Mouse (Mus musculus): ENCODE measurements around the gene Vps16. TPM values are rescaled to one million over a fixed set of nuclear protein-coding genes. Genes with fewer than 3 reads are reported as not detected.

Gene Vps16
- polyA plus RNA-seq, 1 experiment, result 124 TPM

- no peak for TF ChIP-seq POLR2A (IDR thresholded peaks at IDR 0.05; ENCODE audit: borderline replicate concordance, low read depth, low read length)
- TF ChIP-seq CTCF (IDR thresholded peaks at IDR 0.05; ENCODE audit: low read depth, low read length), result no peak
Measured at GRCm38 (mm10) chr2:130438861-130439260, 14.7 kb downstream of the Vps16 start.

GRCm38 (mm10) chr2:130439840-130440480, 15.8 kb downstream of the Vps16 start:
- no peaks in the 10 kb centered on the region for H3K4me1 ChIP-seq (ENCODE audit: control insufficient read depth, insufficient read depth, low read length)
- no peak for TF ChIP-seq POLR2A (IDR thresholded peaks at IDR 0.05; ENCODE audit: borderline replicate concordance, low read depth, low read length)
- TF ChIP-seq CTCF (IDR thresholded peaks at IDR 0.05; ENCODE audit: low read depth, low read length), result no peak
- H3K27ac ChIP-seq (ENCODE audit: insufficient read depth, low read depth, low read length), result no peak overlapping the region
- H3K4me3 ChIP-seq (ENCODE audit: insufficient read depth, low read length), result no peak overlapping the region

More at GRCm38 (mm10) chr2:130438861-130439260, 14.7 kb downstream of the Vps16 start:
- H3K4me3 ChIP-seq (ENCODE audit: insufficient read depth, low read length), result no peak overlapping the region
- no peak overlapping the region for H3K27ac ChIP-seq (ENCODE audit: insufficient read depth, low read depth, low read length)
- no peaks in the 10 kb centered on the region for H3K4me1 ChIP-seq (ENCODE audit: control insufficient read depth, insufficient read depth, low read length)

- Histone ChIP-seq H3K27ac (ENCODE audit: insufficient read depth, low read depth, low read length) (no peak overlapping the region), H3K4me1 (ENCODE audit: control insufficient read depth, insufficient read depth, low read length) (no peaks in the 10 kb centered on the region), H3K4me3 (ENCODE audit: insufficient read depth, low read length) (no peak overlapping the region)
- TF ChIP-seq POLR2A (IDR thresholded peaks at IDR 0.05; ENCODE audit: borderline replicate concordance, low read depth, low read length) (no peak), CTCF (IDR thresholded peaks at IDR 0.05; ENCODE audit: low read depth, low read length) (no peak)
Measured at GRCm38 (mm10) chr2:130442162-130442561, 18.0 kb downstream of the Vps16 start.

- Histone ChIP-seq H3K4me3 (ENCODE audit: insufficient read depth, low read length) (no peak overlapping the region), H3K4me1 (ENCODE audit: control insufficient read depth, insufficient read depth, low read length) (peaks cover 15% of the 10 kb centered on the region), H3K27ac (ENCODE audit: insufficient read depth, low read depth, low read length) (no peak overlapping the region)
- TF ChIP-seq POLR2A (IDR thresholded peaks at IDR 0.05; ENCODE audit: borderline replicate concordance, low read depth, low read length) (no peak), CTCF (IDR thresholded peaks at IDR 0.05; ENCODE audit: low read depth, low read length) (no peak)
Measured at GRCm38 (mm10) chr2:130448449-130448848, 24.3 kb downstream of the Vps16 start.

GRCm38 (mm10) chr2:130449021-130449793, 25.1 kb downstream of the Vps16 start:
- peak overlapping the region; percentile 18 for H3K27ac ChIP-seq (ENCODE audit: insufficient read depth, low read depth, low read length)
- TF ChIP-seq POLR2A (IDR thresholded peaks at IDR 0.05; ENCODE audit: borderline replicate concordance, low read depth, low read length) (no peak), CTCF (IDR thresholded peaks at IDR 0.05; ENCODE audit: low read depth, low read length) (no peak)

GRCm38 (mm10) chr2:130449794-130450433, 25.8 kb downstream of the Vps16 start, which contains the start of gene Ptpra:
TSS of gene Ptpra (plus strand) at chr2:130450278.
- TF ChIP-seq POLR2A (IDR thresholded peaks at IDR 0.05; ENCODE audit: borderline replicate concordance, low read depth, low read length) (no peak), CTCF (IDR thresholded peaks at IDR 0.05; ENCODE audit: low read depth, low read length) (no peak)
- Histone ChIP-seq H3K4me1 (ENCODE audit: control insufficient read depth, insufficient read depth, low read length) (peaks cover 24% of the 10 kb centered on the region), H3K27ac (ENCODE audit: insufficient read depth, low read depth, low read length) (peak within 1 kb of the TSS; percentile 55), H3K4me3 (ENCODE audit: insufficient read depth, low read length) (peak within 1 kb of the TSS; percentile 91)

More at GRCm38 (mm10) chr2:130449021-130449793, 25.1 kb downstream of the Vps16 start:
- peak overlapping the region; percentile 91 for H3K4me3 ChIP-seq (ENCODE audit: insufficient read depth, low read length)
- peaks cover 16% of the 10 kb centered on the region for H3K4me1 ChIP-seq (ENCODE audit: control insufficient read depth, insufficient read depth, low read length)

GRCm38 (mm10) chr2:130450434-130450796, 26.3 kb downstream of the Vps16 start:
- peak overlapping the region; percentile 55 for H3K27ac ChIP-seq (ENCODE audit: insufficient read depth, low read depth, low read length)
- H3K4me1 ChIP-seq (ENCODE audit: control insufficient read depth, insufficient read depth, low read length), result peaks cover 26% of the 10 kb centered on the region
- TF ChIP-seq POLR2A (IDR thresholded peaks at IDR 0.05; ENCODE audit: borderline replicate concordance, low read depth, low read length), result no peak
- TF ChIP-seq CTCF (IDR thresholded peaks at IDR 0.05; ENCODE audit: low read depth, low read length), result no peak
- peak overlapping the region; percentile 91 for H3K4me3 ChIP-seq (ENCODE audit: insufficient read depth, low read length)

- Histone ChIP-seq H3K27ac (ENCODE audit: insufficient read depth, low read depth, low read length) (peak overlapping the region; percentile 55), H3K4me1 (ENCODE audit: control insufficient read depth, insufficient read depth, low read length) (peaks cover 28% of the 10 kb centered on the region), H3K4me3 (ENCODE audit: insufficient read depth, low read length) (peak overlapping the region; percentile 91)
- TF ChIP-seq POLR2A (IDR thresholded peaks at IDR 0.05; ENCODE audit: borderline replicate concordance, low read depth, low read length) (no peak), CTCF (IDR thresholded peaks at IDR 0.05; ENCODE audit: low read depth, low read length) (no peak)
Measured at GRCm38 (mm10) chr2:130451086-130451726, 27.1 kb downstream of the Vps16 start.

- H3K4me1 ChIP-seq (ENCODE audit: control insufficient read depth, insufficient read depth, low read length), result peaks cover 28% of the 10 kb centered on the region
- no peak for TF ChIP-seq POLR2A (IDR thresholded peaks at IDR 0.05; ENCODE audit: borderline replicate concordance, low read depth, low read length)
- no peak for TF ChIP-seq CTCF (IDR thresholded peaks at IDR 0.05; ENCODE audit: low read depth, low read length)
- peak overlapping the region; percentile 55; the same call in 1 of the 2 replicates for H3K27ac ChIP-seq (ENCODE audit: insufficient read depth, low read depth, low read length)
- H3K4me3 ChIP-seq (ENCODE audit: insufficient read depth, low read length), result peak overlapping the region; percentile 91
Measured at GRCm38 (mm10) chr2:130451727-130452090, 27.6 kb downstream of the Vps16 start.
